In genomic region chr5:122898963-122899776, GRCm38 (mm10) we compare ENCODE assay signal across 8 mouse cellular contexts. TPM values are rescaled to one million over a fixed set of nuclear protein-coding genes. Genes with fewer than 3 reads are reported as not detected.
A peak's percentile ranks its signal among the peaks of the same experiment; 100 is the strongest.
DNase-seq lines count a peak whose midpoint lies in the region; ATAC-seq lines count a peak whose summit lies in the region.

No protein-coding gene starts in this region.

- peak; percentile 3; the same call in 1 of the 2 replicates for ATAC-seq in forebrain, embryonic 15.5 days (replicated peaks)
- no peak for ATAC-seq in kidney, embryonic 16.5 days (ENCODE audit: low FRiP score, low TSS enrichment)
- ATAC-seq in megakaryocyte progenitor cell, adult 5-6 weeks (replicated peaks; ENCODE audit: poor library complexity): 0 out of 2 replicates have a peak, but pooled peaks have one; percentile 17

- no peaks in the 10 kb centered on the region for H3K9me3 ChIP-seq in heart, embryonic 10.5 days
- H3K9me3 ChIP-seq in forebrain, embryonic 15.5 days: no peaks in the 10 kb centered on the region
- H3K9me3 ChIP-seq in kidney, embryonic 16.5 days (ENCODE audit: low read length): no peaks in the 10 kb centered on the region

- peaks cover 39% of the 10 kb centered on the region for H3K4me1 ChIP-seq in heart, embryonic 10.5 days
- peaks cover 38% of the 10 kb centered on the region for H3K4me1 ChIP-seq in forebrain, embryonic 15.5 days
- H3K4me1 ChIP-seq in kidney, embryonic 16.5 days (ENCODE audit: insufficient read depth, low read length): peaks cover 36% of the 10 kb centered on the region

- H3K4me2 ChIP-seq in forebrain, embryonic 15.5 days (replicated peaks): peak overlapping the region; percentile 76
- H3K4me2 ChIP-seq in kidney, embryonic 16.5 days (replicated peaks; ENCODE audit: low read depth, low read length): peak overlapping the region; percentile 85

- H3K36me3 ChIP-seq in heart, embryonic 10.5 days: no peaks in the 10 kb centered on the region
- no peaks in the 10 kb centered on the region for H3K36me3 ChIP-seq in forebrain, embryonic 15.5 days
- H3K36me3 ChIP-seq in kidney, embryonic 16.5 days (ENCODE audit: insufficient read depth, low read length): no peaks in the 10 kb centered on the region

- H3K9ac ChIP-seq in forebrain, embryonic 15.5 days (replicated peaks): peak overlapping the region; percentile 88
- peak overlapping the region; percentile 94 for H3K9ac ChIP-seq in kidney, embryonic 16.5 days (replicated peaks; ENCODE audit: low read length)

- H3K4me3 ChIP-seq in heart, embryonic 10.5 days: peak overlapping the region; percentile 89
- H3K4me3 ChIP-seq in forebrain, embryonic 15.5 days: peak overlapping the region; percentile 89
- peak overlapping the region; percentile 82 for H3K4me3 ChIP-seq in kidney, embryonic 16.5 days (ENCODE audit: low read length)

- no peaks in the 10 kb centered on the region for H3K27me3 ChIP-seq in heart, embryonic 10.5 days (ENCODE audit: insufficient read depth, poor library complexity, severe bottlenecking)
- H3K27me3 ChIP-seq in forebrain, embryonic 15.5 days: no peaks in the 10 kb centered on the region
- H3K27me3 ChIP-seq in kidney, embryonic 16.5 days (ENCODE audit: insufficient read depth, low read length): no peaks in the 10 kb centered on the region

- WGBS in heart, embryonic 10.5 days: 2% methylated on average over 45 of the region's 45 CpGs
- WGBS in forebrain, embryonic 15.5 days: 2% methylated on average over 45 of the region's 45 CpGs
- WGBS in kidney, embryonic 16.5 days: 1% methylated on average over 44 of the region's 45 CpGs

- no peak for DNase-seq in heart, embryonic 10.5 days (ENCODE audit: low spot score)
- no peak for DNase-seq in heart, adult 9 months (ENCODE audit: low spot score in 2 of 2)
- DNase-seq in adipocyte (ENCODE audit: low spot score): peak; percentile 24
- DNase-seq in thymus, postnatal 0 days (ENCODE audit: low spot score): peak; percentile 44
- DNase-seq in layer of hippocampus, adult 11-12 months (ENCODE audit: low spot score): no peak

- peak overlapping the region; percentile 95 for H3K27ac ChIP-seq in heart, embryonic 10.5 days
- H3K27ac ChIP-seq in forebrain, embryonic 15.5 days (replicated peaks): peak overlapping the region; percentile 92
- peak overlapping the region; percentile 94 for H3K27ac ChIP-seq in kidney, embryonic 16.5 days (ENCODE audit: low read length)

RNA-seq across cellular contexts. Expression of gene Rnf34, which starts 49.3 kb away (rescaled TPM):
- 33.6 and 35.3 TPM in 2 replicates for polyA plus RNA-seq in heart, embryonic 10.5 days (2016; fragmentation: Nextera tagmentation; extraction: Ambion mirVana)
- polyA plus RNA-seq in forebrain, embryonic 15.5 days (2015; fragmentation: Nextera tagmentation; extraction: Ambion mirVana): 50.9 and 52.9 TPM in 2 replicates
- 42.3 and 42.7 TPM in 2 replicates for polyA plus RNA-seq in kidney, embryonic 16.5 days (2015; fragmentation: Nextera tagmentation; extraction: Ambion mirVana)
- total RNA-seq in megakaryocyte progenitor cell, adult 5-6 weeks (2015): 7.9 and 10.1 TPM in 2 replicates
- total RNA-seq in megakaryocyte progenitor cell, adult 5-6 weeks (2017): 12.7 and 15.6 TPM in 2 replicates
- polyA plus RNA-seq in thymus, postnatal 0 days (2015; fragmentation: Nextera tagmentation; extraction: Ambion mirVana): 35.8 and 37.9 TPM in 2 replicates

Comparison
In these comparisons a context has a peak if more than half of its experiments do, and no peak if none do; other contexts are left out.
1. DNase-seq: peak in adipocyte (single experiment) and thymus, postnatal 0 days (single experiment); none in heart, embryonic 10.5 days (single experiment), heart, adult 9 months (0 of 2) and layer of hippocampus, adult 11-12 months (single experiment).
2. Peak in every context shown above with its lines, with median percentiles within 50 percentile points of each other: H3K27ac ChIP-seq and H3K4me3 ChIP-seq.